Mouse (Mus musculus) urinary bladder, postnatal 10 days (tissue): ENCODE measurements around the gene Ccl25.
A peak's percentile ranks its signal among the peaks of the same experiment; 100 is the strongest.

Source experiments
- DNase-seq: peaks from one replicate; pipeline ENCODE4 v3.0.0; 2022; ENCODE audit warnings: low spot score

Ccl25 gene

GRCm38 (mm10) chr8:4324983-4325750 is at the start of gene Ccl25, which contains the start of gene Elavl1:
TSS of gene Ccl25 (plus strand) at chr8:4325210.
TSS of gene Elavl1 (minus strand) at chr8:4325413.
- DNase-seq = peak; percentile 92

- peak; percentile 91 for DNase-seq
Measured at GRCm38 (mm10) chr8:4275275-4276110, 49.5 kb upstream of the Ccl25 start, which contains the start of gene Timm44. TSS of gene Timm44 (minus strand) at chr8:4275913.

DNA sequence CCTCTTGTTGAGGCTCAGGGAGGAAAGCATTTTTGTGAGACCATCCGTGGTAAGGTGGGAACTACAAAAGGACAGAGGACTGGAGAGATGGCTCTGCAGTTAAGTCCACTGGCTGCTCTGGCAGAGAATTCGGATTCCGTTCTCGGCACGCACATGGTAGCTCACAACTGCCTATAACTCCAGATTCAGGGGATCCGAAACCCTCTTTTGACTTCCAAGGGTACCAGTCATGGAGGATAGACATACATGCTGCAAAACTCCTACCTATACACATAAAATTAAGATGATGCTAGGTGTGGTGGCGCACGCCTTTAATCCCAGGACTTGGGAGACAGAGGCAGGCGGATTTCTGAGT is 48.9 kb upstream of the Ccl25 start:
- no peak for DNase-seq

- no peak for DNase-seq
Measured at GRCm38 (mm10) chr8:4292738-4293137, 32.3 kb upstream of the Ccl25 start.

DNA sequence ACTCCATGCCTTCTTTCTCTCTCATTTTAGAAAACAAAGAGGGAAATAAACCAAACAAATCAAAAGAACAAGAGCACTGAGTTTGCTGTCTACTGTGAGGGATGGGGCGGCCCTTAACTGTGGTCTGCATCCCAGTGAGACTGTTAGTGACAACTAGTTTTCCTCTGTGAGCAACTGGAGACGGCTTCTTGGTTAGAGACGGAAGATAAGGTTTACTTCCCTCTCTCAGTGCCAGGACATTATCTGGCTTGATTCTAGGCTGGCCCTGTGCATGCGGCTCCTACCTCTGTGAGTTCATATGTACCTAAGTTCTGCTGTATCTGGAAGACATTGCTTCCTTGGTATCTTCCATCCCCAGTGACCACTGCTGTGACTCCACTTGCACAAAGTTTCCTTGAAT is 27.2 kb upstream of the Ccl25 start:
- no peak for DNase-seq

- DNase-seq = no peak
Measured at GRCm38 (mm10) chr8:4304124-4304547, 20.9 kb upstream of the Ccl25 start.

GRCm38 (mm10) chr8:4305838-4306237 is 19.2 kb upstream of the Ccl25 start:
- DNase-seq = no peak

DNA sequence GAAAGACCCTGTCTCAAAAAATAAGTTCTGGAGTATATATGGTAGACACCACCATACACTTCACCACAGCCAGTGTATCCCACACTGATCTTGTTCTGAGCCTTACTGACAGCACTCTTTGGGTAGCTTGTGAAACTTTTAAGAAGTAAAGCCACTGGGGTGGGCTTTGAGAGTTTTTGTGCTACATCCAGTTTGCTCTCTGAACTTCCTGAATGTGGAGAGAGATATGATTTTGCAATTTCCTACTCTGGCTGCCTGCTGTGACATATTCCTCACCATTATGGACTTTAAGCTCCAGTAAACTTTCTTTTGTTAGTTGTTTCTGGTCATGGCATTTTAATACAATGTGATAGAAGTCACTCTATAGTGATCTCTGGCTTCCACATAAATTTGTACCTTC is 12.9 kb upstream of the Ccl25 start:
- no peak for DNase-seq

DNA sequence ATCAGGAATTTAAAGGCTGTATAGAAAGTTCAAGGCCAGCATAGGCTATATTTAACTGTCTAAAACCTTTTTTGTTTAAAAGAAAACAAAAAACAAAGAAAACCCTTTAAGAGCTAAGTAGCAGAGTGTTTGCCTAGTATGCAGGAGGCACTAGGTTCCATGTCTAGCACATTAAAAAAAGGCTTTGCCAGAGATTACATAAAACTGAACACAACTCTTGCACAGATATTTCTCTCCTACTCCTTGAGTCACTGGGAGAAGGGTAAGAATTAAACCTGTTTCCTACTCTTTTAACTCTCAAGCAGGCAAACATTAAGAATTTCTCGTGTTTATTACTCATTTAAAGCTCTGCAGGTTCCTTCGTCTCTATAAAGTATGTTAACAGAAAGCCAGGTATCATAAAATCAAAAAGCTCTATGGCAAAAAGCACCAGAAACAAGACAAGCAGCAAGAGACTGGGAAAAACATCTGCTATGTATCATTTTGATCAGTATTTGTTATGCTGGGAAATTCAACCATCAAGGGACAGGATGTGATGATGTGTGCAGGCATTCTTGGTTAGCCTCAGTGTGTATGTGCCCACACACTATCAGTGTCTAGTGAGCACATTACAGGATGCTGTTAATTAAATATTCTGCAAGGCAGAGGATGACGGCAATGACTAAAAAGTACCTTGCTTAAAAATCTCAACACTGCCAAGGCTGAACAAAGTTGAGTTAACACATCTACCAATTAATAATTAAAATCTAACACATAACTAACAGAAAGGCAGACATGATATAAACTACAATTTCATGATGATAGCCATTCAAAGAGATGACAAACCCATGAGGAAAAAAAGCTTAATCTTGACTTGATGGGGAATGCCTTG is 11.5 kb upstream of the Ccl25 start:
- no peak for DNase-seq

DNA sequence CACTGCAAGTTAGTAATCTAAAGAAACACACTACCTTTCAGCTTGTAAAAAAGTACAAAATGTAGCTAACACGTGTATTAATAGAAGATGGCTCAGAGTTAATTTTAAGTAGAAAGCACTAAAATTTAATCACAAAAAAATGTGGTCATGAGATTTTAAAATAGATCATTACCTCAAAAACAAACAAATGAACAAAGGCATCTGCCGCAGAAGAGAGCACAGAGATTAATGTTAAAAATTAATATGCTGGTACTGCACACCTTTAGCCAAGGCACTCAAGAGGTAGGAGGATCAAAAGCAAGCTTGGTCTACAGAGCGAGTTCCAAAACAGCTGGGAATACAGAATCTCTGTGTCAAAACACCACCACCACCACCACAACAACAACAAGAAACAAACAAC is 10.2 kb upstream of the Ccl25 start:
- DNase-seq = no peak

DNA sequence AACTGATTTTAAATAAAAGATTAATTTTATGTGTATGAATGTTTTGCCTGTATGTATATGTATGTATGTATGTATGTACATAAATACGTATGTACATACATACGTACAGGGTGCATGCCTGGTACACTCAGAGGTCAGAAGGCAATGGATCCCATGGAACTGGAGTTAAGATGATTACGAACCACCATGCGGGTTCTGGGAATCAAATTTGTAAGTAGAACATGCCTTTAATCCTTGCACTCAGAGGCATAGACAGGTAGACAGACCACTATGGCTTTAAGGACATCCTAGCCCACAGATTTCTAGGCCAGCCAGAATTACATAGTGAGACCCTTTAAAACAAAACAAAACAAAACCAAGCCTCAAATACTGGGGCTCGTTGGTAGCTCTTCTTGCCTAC is 6.9 kb upstream of the Ccl25 start:
- no peak for DNase-seq

DNA sequence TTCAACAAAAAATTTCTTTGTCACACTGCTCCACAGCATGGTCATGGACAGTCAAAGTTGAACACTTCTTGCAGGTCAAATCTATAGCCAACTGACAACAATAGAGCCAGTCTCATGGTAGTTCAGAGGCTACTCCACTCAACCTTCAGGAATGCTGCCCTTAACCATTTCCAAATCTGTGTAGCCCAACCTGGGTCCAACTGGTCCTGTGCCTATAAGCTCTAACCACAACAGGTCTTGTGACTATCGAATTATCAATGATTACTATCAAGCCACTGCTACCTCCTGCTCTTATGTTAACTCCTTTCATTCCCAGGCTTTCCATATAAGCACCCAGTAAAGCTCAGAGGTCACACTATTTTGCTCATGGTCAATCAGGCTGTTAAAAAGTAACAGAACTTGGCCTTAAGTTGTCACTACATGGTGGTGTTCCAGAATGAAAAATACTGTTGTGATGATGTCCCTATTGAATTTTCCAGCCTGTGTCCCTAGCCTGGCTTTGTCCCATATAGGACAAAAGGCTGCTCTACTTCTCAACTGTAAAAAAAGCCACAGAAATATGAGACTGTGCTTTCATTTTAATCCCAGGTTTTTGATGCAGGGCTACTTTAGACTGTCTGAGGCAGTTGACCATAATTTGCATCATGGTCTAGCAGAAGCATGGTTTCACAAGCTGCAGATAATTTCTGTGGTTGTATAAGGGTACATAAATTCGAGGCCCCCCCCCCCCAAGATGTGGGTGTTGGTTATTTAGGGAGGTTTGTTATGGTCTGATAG is 6.0 kb upstream of the Ccl25 start:
- DNase-seq = no peak

- DNase-seq = no peak
Measured at GRCm38 (mm10) chr8:4319573-4319872, 5.5 kb upstream of the Ccl25 start.

GRCm38 (mm10) chr8:4320404-4320803 is 4.6 kb upstream of the Ccl25 start:
- DNase-seq = no peak

GRCm38 (mm10) chr8:4321031-4321430 is 4.0 kb upstream of the Ccl25 start:
- no peak for DNase-seq

GRCm38 (mm10) chr8:4322470-4322869 is 2.5 kb upstream of the Ccl25 start:
- DNase-seq = peak; percentile 39

DNA sequence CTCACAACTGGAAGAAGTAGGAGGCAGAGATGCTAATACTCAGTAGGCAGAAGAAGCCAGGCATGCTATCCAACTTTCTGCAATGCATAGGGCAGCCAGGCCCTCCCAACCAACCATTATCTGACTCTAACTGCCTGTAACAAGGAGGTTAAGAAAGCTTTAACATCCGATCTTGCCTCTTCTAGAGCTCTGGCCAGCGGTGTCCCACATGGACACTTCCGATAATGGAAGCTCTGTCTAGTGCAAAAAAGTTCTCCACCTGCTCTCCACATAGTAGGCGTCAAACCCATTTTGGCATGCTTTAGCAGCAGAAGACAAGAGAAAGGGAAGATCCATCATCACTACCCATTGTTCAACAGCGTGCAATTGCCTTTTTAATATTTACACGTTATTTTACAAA is 1.1 kb upstream of the Ccl25 start:
- no peak for DNase-seq

DNA sequence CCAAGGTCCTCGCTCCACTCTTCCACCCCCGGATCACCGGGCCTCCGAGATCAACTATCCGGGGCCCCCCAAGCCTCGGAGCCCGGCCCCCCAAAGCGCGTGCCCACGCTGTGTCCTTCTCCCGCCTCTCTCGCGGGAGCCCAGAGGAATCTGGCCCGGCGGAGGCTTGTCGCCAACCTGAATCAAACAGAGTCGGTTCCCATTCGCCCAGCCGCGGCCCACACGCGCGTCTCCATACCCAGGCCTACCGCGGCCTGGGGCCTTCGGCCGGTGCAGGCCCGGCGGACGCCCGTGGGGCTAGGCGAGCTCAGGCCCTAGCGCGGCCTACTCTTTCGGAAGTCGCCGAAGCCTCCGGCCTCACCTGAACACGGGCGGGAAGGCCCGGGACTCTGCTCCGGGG is 485 bp upstream of the Ccl25 start:
- DNase-seq = peak; percentile 16

DNA sequence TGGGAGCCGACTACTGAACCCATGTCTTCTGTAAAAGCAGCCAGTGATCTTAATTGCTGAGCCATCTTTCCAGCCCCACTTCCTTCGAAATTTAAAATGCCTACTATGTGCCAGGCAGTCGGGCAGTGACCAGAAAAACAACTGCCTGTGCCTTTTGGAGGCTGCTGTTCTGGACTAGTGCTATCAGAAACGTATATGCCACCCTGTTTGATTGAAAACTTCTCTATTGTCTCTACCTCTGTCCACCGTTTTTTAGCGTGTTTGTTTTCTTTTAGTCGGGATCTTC is 684 bp downstream of the Ccl25 start:
- DNase-seq = no peak

GRCm38 (mm10) chr8:4329000-4329399 is 4.0 kb downstream of the Ccl25 start:
- DNase-seq = no peak

GRCm38 (mm10) chr8:4333966-4334365 is 9.0 kb downstream of the Ccl25 start:
- DNase-seq = no peak

DNA sequence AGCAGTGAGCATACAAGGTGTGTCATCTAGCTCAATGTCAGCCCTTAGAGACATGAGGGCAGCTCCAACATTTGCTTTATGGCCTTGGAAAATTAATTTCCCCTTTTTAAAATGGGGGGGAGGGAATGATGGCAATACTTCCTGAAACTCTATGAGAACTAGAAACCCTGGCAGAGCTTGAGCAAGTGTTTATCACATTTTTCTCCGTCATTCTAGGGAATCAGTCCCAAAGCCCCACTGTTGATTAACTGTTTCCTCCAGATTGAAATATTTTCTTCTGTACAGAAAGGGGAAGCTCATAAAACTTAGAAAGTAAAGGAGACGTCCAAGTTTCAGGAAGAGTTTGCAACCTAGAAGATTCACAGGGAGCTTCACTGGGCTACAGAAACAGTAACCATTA is 10.7 kb downstream of the Ccl25 start:
- no peak for DNase-seq
